In genomic region chr2:27312500-27312899, GRCm38 (mm10) we compare ENCODE assay signal across 19 mouse cellular contexts.
DNase-seq lines count a peak whose midpoint lies in the region; ATAC-seq lines count a peak whose summit lies in the region.
"Had no signal": no experiment of that assay in that cellular context is flagged by ENCODE, and none has a peak within 500 bp of the region (broad histone marks: within the 10 kb centered on the region; RNA-seq: fewer than 3 reads in every experiment).

No protein-coding gene starts in this region.

- peaks cover 54% of the 10 kb centered on the region for H3K4me1 ChIP-seq in hindbrain, embryonic 10.5 days (replicated peaks)
- H3K4me1 ChIP-seq in hindbrain, embryonic 12.5 days, result peaks cover 38% of the 10 kb centered on the region
- H3K4me1 ChIP-seq in midbrain, embryonic 10.5 days, result peaks cover 47% of the 10 kb centered on the region
- H3K4me1 ChIP-seq in midbrain, embryonic 11.5 days (ENCODE audit: control insufficient read depth, insufficient read depth, low read length), result peaks cover 12% of the 10 kb centered on the region; the same call in 1 of the 2 replicates

- WGBS in hindbrain, embryonic 10.5 days, result 86% methylated on average over 3 of the region's 3 CpGs
- WGBS in hindbrain, embryonic 12.5 days, result 71% methylated on average over 3 of the region's 3 CpGs
- WGBS in midbrain, embryonic 10.5 days, result 86% methylated on average over 3 of the region's 3 CpGs
- whole genome bisulfite sequencing in midbrain, embryonic 11.5 days, result 74% methylated on average over 3 of the region's 3 CpGs

- peaks cover 14% of the 10 kb centered on the region for H3K36me3 ChIP-seq in hindbrain, embryonic 10.5 days
- peaks cover 2% of the 10 kb centered on the region; the same call in 1 of the 2 replicates for H3K36me3 ChIP-seq in hindbrain, embryonic 12.5 days
- peaks cover 16% of the 10 kb centered on the region for H3K36me3 ChIP-seq in midbrain, embryonic 10.5 days
- no peaks in the 10 kb centered on the region for H3K36me3 ChIP-seq in midbrain, embryonic 11.5 days (ENCODE audit: control insufficient read depth, insufficient read depth, low read length)
- H3K36me3 ChIP-seq: embryonic facial prominence, embryonic 13.5 days; heart, embryonic 15.5 days; hindbrain, embryonic 15.5 days had no signal

- H3K4me2 ChIP-seq in hindbrain, embryonic 12.5 days (replicated peaks), result no peak overlapping the region
- H3K4me2 ChIP-seq in midbrain, embryonic 11.5 days, result no peak overlapping the region
- H3K4me2 ChIP-seq: embryonic facial prominence, embryonic 13.5 days; heart, embryonic 15.5 days; hindbrain, embryonic 15.5 days had no signal

- 0 out of 2 replicates have a peak, but pooled peaks cover 3% of the 10 kb centered on the region for H3K9me3 ChIP-seq in hindbrain, embryonic 10.5 days
- no peaks in the 10 kb centered on the region for H3K9me3 ChIP-seq in hindbrain, embryonic 12.5 days (replicated peaks)
- no peaks in the 10 kb centered on the region; the same call in 1 of the 2 replicates for H3K9me3 ChIP-seq in midbrain, embryonic 10.5 days (replicated peaks)
- no peaks in the 10 kb centered on the region for H3K9me3 ChIP-seq in midbrain, embryonic 11.5 days (ENCODE audit: control insufficient read depth, low read length)
- H3K9me3 ChIP-seq: embryonic facial prominence, embryonic 13.5 days; heart, embryonic 15.5 days; hindbrain, embryonic 15.5 days had no signal

- no peaks in the 10 kb centered on the region for H3K27me3 ChIP-seq in hindbrain, embryonic 10.5 days (ENCODE audit: insufficient read depth, poor library complexity, severe bottlenecking)
- no peaks in the 10 kb centered on the region for H3K27me3 ChIP-seq in hindbrain, embryonic 12.5 days
- no peaks in the 10 kb centered on the region for H3K27me3 ChIP-seq in midbrain, embryonic 10.5 days (ENCODE audit: low read depth, poor library complexity, severe bottlenecking)
- H3K27me3 ChIP-seq in midbrain, embryonic 11.5 days (ENCODE audit: control insufficient read depth, insufficient read depth, low read length), result no peaks in the 10 kb centered on the region
- H3K27me3 ChIP-seq: embryonic facial prominence, embryonic 13.5 days; heart, embryonic 15.5 days; hindbrain, embryonic 15.5 days had no signal

- ATAC-seq in hindbrain, embryonic 12.5 days (ENCODE audit: low FRiP score), result no peak
- no peak for ATAC-seq in midbrain, embryonic 11.5 days (ENCODE audit: low FRiP score)

- DNase-seq in hindbrain, embryonic 10.5 days (ENCODE audit: low spot score), result no peak
- DNase-seq in kidney, postnatal 10 days, result peak; percentile 53
- no peak for DNase-seq in kidney, postnatal 25 days
- DNase-seq in midbrain, embryonic 10.5 days (ENCODE audit: low spot score), result no peak
- DNase-seq in midbrain, embryonic 11.5 days (ENCODE audit: low spot score, missing footprints), result no peak
- peak; percentile 40 to 70 for DNase-seq in lung, postnatal 4 days
- DNase-seq in frontal cortex, postnatal 36 days (ENCODE audit: low spot score in 2 of 2), result no peak
- DNase-seq: adrenal gland, postnatal 36 days; cerebellum, adult 8-10 months; heart, adult 11 months; liver; liver, postnatal 0 days; midbrain, embryonic 14.5 days; right cerebral cortex, adult 18-20 months; thymus, postnatal 36 days had no signal

- peak overlapping the region; percentile 50; the same call in 1 of the 2 replicates for H3K27ac ChIP-seq in hindbrain, embryonic 10.5 days
- no peak overlapping the region for H3K27ac ChIP-seq in hindbrain, embryonic 12.5 days
- H3K27ac ChIP-seq in midbrain, embryonic 10.5 days (replicated peaks), result peak overlapping the region; percentile 55; the same call in 1 of the 2 replicates
- H3K27ac ChIP-seq in midbrain, embryonic 11.5 days (ENCODE audit: low read depth, low read length), result no peak overlapping the region
- H3K27ac ChIP-seq: embryonic facial prominence, embryonic 13.5 days; heart, embryonic 15.5 days; hindbrain, embryonic 15.5 days had no signal

- no peak overlapping the region for H3K9ac ChIP-seq in hindbrain, embryonic 12.5 days
- no peak overlapping the region for H3K9ac ChIP-seq in midbrain, embryonic 11.5 days (ENCODE audit: low read length)
- H3K9ac ChIP-seq: embryonic facial prominence, embryonic 13.5 days; heart, embryonic 15.5 days; hindbrain, embryonic 15.5 days; liver, postnatal 0 days had no signal

- H3K4me3 ChIP-seq in hindbrain, embryonic 10.5 days, result no peak overlapping the region
- no peak overlapping the region for H3K4me3 ChIP-seq in hindbrain, embryonic 12.5 days
- H3K4me3 ChIP-seq in midbrain, embryonic 10.5 days, result no peak overlapping the region
- H3K4me3 ChIP-seq in midbrain, embryonic 11.5 days (ENCODE audit: low read depth, low read length), result no peak overlapping the region
- H3K4me3 ChIP-seq: embryonic facial prominence, embryonic 13.5 days; heart, embryonic 15.5 days; hindbrain, embryonic 15.5 days had no signal

Comparison
In these comparisons a context has a peak if more than half of its experiments do, and no peak if none do; other contexts are left out.
1. DNase-seq: peak in kidney, postnatal 10 days (single experiment) and lung, postnatal 4 days (2 of 2); none in hindbrain, embryonic 10.5 days (single experiment), kidney, postnatal 25 days (0 of 2), midbrain, embryonic 10.5 days (single experiment), midbrain, embryonic 11.5 days (single experiment) and frontal cortex, postnatal 36 days (0 of 2).
2. H3K27ac ChIP-seq: peak in hindbrain, embryonic 10.5 days (single experiment) and midbrain, embryonic 10.5 days (single experiment); none in hindbrain, embryonic 12.5 days (single experiment) and midbrain, embryonic 11.5 days (single experiment).